Mouse (Mus musculus) cerebellum, adult 2 months (tissue): ENCODE results near the gene Car6.

ENCODE experiments used
- CTCF ChIP-seq: fragments of 200-500 bp; IDR thresholded peaks from 2 replicates; pipeline ENCODE4 v1.5.1; 2011; ENCODE audit warnings: low read depth, mild to moderate bottlenecking, control low read depth, low read length, moderate library complexity, borderline replicate concordance; ENCODE audit not compliant: insufficient read depth
- POLR2A ChIP-seq: fragments of 200-500 bp; IDR thresholded peaks from 2 replicates; pipeline ENCODE4 v1.6.1; 2011; ENCODE audit warnings: low read length, control low read depth, borderline replicate concordance; ENCODE audit not compliant: insufficient read depth

GRCm38 (mm10) chr4:150221017-150221640, 20.0 kb upstream of the Car6 start:
- TF ChIP-seq POLR2A (no peak), CTCF (no peak)
